Mouse (Mus musculus): Measurements from ENCODE around the gene Zmym3.
"Not testable (repeated sequence)": the region's sequence is repeated elsewhere in the genome, so short reads cannot be mapped to it uniquely, and the experiment has no call there.

Zmym3 gene

DNA sequence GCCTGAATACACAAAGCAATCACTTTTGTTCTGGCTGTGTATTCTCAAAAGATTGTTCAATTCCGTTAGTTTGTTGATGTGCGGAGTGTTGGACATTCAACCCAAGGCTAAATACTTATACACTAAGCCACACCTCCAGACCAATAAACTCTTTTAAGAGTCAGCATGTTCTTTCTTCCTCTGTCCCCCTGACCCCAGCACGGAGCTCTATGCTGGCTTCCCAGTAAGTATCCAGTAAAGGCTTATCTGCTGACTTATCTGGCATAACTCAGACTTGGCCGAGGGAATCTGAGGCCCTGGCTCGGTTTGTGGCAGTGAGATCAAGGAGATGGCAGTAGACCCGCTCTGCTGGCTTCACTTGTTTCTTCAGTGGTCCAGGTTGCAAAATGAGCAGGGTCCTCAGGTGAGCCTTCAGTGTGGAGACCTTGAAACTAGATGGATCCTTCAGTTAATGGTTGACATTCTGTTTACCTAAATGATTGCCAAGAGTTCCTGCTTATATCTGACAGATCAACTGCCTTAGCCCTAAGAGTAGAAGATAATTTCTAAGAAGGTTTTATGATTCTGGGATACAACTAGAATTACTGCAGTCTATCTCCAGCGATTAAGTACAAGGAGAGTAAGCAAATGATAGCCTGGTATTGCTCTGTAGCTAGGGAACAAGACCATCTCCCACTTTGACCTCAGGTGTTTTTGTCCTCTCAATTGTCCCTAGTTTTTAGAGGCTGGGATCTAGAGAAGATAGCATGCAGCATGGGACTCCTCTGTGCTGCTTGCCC lies 44.3 kb downstream of the Zmym3 start, which contains the start of gene Gjb1:
Gene Gjb1 (plus strand): TSS at position 189 of the 779 bp plus-strand sequence.
- no peak for DNase-seq (ENCODE audit: low spot score in 2 of 2)

- DNase-seq (ENCODE audit: low spot score in 2 of 2) = no peak
Measured at GRCm38 (mm10) chrX:101372946-101373345, 47.7 kb downstream of the Zmym3 start.

GRCm38 (mm10) chrX:101370573-101370972 lies 50.1 kb downstream of the Zmym3 start:
- DNase-seq (ENCODE audit: low spot score in 2 of 2) = no peak

- DNase-seq (ENCODE audit: low spot score in 2 of 2) = no peak
Measured at GRCm38 (mm10) chrX:101369001-101369400, 51.6 kb downstream of the Zmym3 start.

DNA sequence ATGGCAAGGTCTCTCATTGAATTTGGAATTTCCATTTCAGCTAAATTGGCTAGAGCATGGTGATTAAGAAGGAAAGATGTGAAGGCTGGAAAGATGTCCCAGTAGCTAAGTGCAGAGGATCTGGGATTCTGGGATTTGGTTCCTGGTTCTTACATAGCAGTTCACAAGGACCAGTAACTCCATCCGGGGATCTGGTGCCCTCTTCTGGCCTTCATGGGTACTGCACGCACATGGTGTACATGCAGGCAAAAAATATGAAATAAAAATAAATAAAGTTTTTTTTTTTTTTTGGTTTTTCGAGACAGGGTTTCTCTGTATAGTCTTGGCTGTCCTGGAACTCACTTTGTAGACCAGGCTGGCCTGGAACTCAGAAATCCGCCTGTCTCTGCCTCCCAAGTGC lies 61.7 kb downstream of the Zmym3 start:
- not testable (repeated sequence) for DNase-seq (ENCODE audit: low spot score in 2 of 2)
